Mouse (Mus musculus): ENCODE measurements around the gene Spata9.
"Not testable (repeated sequence)": the region's sequence is repeated elsewhere in the genome, so short reads cannot be mapped to it uniquely, and the experiment has no call there.

Gene Spata9
- long read RNA-seq, experiment 1: 0 reads
- long read RNA-seq, experiment 2: 0 reads

DNA sequence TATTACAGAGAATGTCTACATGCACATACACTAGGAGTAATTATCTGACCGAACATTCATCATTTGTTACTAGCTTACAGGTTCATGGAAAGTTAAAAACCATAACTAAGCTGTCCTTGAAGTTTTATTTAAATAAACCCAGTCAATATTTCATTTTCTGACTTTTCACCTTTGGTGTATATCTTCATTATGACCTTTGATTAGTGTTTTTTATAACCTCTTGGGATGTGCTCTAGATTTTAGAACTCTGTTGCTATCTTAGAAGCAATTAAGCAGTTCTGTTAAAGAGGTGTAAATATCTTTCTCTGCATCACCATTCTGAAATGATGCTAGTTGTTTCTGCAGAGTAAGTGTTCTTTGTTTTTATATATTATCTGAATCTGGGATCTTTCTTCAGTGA lies at the start of gene Spata9:
Spata9 (plus strand) TSS at position 301 of the 400 bp plus-strand sequence.
- intact Hi-C loops (cut with DNase I): no loop called here

DNA sequence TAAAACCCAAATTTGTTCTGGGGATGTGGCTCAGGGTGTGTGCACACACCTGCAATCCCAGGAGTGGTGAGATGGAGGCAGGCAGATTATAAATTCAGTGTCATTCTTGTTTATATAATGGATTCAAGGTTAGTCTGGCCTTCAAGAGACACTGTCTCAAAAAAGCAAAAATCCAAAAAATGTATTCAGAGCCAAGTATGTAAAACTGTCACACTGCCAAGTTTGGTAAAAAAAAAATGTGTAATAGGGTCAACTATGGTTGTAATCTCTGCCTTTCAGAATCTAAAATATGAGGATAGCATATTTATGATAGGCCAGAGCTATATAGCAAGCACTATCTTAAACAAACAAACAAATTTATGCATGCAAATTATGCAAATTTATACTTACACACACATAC lies 39.0 kb upstream of the Spata9 start:
- intact Hi-C loops (cut with DNase I): no loop called here

GRCm38 (mm10) chr13:75929071-75929470 lies 37.9 kb upstream of the Spata9 start:
- intact Hi-C loops (cut with DNase I): not testable (repeated sequence)

DNA sequence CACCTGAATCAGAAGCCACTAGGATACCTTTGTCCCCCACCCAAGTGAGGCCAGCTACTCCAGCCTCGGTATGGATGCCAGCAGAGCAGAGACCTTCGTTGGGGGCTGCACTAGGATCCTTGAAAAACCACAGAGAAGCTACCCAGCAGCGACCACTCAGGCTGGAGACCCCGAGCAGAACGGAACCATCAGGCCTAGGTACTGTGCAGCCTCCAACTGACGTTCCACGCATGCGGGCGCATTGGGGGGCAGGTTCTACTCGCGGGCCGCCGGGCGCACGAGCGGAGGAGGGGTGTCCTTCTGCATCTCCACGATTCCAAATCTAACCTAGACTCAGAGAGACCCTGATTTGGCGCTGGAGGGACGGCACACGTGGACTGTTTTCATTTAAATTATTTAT lies 36.9 kb upstream of the Spata9 start:
- intact Hi-C loops (cut with DNase I): no loop called here

GRCm38 (mm10) chr13:75930660-75931059 lies 36.3 kb upstream of the Spata9 start:
- intact Hi-C loops (cut with DNase I): no loop called here

DNA sequence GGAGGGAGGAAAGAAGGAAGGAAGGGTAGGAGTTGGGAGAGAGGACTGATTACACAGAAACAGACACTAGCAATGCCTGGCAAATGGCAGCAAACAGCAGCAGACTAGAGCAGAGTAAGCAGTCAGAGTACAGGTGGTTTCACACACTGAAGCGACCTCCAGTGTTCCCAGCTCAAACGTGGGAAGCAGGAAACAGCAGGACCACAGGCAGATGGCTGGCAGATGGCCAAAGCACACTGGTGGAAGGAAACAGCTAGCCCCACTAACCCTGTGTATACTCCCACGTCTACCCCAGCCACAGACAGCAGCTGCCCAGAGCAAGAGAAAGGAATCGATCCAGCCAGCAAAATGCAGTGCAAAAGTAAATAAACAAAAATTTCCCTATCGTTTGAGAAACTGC lies 35.9 kb upstream of the Spata9 start:
- intact Hi-C loops (cut with DNase I): no loop called here

- intact Hi-C loops (cut with DNase I): no loop called here
Observed at GRCm38 (mm10) chr13:75933287-75933686, 33.7 kb upstream of the Spata9 start.

DNA sequence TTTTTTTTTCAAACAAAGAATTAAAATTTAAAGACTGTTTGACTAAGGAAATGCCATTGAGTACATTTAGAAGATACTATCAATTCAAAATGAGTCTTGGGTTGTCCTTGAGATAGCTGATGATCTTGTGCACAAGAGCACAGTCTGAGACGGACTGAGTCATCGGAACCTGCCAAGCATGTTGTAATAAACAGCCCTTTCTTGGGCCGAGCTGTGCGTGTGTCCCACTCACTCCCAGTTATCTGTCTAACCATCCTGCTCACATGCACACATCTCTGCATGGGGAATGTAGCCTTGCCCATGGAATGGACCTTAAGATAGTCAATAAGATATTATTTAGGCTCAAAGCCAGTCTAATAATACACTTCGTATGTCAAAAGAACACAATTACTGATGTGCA lies 28.1 kb upstream of the Spata9 start:
- intact Hi-C loops (cut with DNase I): no loop called here

DNA sequence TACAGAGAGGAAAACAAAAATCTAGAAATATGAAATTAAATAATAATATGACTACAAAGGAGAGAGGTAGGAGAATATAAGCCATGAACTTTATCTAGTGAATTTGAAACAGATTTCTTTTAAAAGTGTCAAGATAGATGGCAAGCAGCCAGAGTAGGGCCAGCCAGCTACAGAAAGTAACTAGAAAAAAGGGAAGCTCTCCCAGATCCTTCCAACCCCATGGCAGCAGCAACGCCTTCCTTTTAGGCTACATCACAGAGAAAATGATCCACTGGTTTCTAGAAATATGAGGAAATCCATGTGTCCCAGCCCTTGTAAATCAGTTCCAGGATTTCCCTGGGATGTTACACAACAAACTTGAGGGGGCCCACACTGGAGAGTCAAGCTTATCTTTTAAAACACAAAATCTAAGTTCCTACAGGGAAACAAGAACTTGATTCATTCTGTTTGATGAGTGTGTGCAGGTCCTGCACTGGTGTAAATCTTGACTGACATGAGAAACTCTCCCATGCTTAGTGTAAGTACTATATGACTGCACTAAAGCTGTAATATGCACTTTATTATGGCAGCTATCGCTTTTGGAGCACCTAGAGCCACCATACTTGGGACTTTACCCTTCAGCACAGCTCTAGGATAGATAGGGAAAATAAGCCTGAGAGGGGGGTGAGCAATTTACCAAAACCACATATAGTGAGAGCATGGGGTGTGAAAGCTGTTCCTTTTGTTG lies 26.0 kb upstream of the Spata9 start:
- intact Hi-C loops (cut with DNase I): no loop called here

DNA sequence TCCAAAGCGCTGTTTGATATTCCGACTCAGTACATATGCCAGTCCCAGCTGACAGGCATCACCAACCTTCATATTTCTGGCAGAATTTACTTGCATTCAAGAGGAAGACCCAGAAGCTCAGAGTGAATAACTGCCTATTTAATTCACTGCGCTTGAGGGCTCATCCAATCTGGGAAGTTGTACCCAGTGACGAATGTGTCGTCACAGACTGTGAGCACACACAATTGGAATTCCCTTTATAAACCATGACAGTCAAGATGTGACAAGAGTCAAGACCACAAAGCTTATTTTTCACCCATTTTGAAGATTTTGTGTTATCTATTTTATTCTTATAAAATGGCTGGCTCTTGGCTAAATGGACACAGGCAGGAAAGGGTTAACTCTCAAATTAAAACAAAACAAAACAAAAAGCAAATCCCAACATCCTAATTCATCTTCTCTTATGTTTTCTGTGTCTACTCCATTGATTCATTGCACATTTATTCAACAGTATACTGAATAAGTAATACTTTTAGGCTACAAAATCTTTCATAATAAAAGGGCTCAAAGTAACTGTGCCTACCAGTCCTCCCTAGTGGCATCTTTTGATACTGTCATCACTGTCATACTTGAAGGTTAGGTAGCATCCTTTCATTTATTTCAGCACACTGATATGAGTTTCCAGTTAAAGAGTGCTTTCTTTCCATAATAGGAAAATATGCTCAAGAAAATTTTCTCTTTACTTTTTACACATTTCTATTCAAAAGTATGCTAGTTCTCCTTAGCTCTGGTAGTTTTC lies 25.2 kb upstream of the Spata9 start:
- intact Hi-C loops (cut with DNase I): no loop called here

GRCm38 (mm10) chr13:75942731-75943130 lies 24.2 kb upstream of the Spata9 start:
- intact Hi-C loops (cut with DNase I): no loop called here

DNA sequence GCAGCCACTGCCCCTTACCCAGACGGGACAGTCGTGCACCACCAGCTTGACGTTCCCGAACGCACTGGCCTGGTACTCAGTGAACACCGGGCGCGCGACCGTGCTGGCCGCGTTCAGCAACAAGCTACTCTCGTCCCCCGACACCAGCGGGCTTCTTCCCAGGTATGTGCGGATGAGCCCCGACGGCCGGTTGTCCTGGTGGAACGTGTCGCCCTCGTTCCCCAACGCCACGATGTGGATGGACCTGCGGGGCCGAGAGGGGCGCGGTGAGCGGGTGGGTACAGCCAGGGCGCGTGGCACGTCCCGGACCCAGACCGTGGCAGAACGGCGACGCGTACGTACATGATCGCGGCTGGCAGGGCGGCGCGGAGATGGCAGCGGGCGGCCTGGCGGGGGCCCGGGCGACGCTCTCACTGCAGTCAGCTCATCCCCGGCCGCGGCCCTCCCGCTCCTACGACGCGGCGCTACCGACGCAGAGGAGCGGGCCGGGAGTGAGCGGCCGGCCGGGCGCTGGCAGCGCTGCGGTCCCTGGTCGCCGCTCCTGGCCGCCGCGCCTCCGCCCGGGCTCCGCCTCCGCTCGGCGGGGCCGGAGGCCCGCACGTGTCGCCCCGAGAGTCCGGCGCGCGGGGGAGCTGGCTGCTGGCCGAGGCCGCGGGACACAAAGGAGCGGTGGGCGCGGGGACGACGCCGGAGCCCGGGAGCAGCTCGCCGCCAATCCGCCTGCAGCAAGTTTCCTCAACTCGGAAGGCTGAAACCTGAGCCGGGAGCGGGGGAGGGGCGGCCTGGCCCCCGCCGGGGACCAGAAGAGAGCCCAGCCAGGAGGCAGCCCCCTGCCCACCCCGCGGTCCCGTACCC lies 23.5 kb upstream of the Spata9 start, which contains the start of gene Rhobtb3:
Rhobtb3 (minus strand) TSS at position 737 of the 855 bp plus-strand sequence.
- intact Hi-C loops (cut with DNase I): no loop called here

- intact Hi-C loops (cut with DNase I): no loop called here
Observed at GRCm38 (mm10) chr13:75944044-75944820, 22.7 kb upstream of the Spata9 start.

DNA sequence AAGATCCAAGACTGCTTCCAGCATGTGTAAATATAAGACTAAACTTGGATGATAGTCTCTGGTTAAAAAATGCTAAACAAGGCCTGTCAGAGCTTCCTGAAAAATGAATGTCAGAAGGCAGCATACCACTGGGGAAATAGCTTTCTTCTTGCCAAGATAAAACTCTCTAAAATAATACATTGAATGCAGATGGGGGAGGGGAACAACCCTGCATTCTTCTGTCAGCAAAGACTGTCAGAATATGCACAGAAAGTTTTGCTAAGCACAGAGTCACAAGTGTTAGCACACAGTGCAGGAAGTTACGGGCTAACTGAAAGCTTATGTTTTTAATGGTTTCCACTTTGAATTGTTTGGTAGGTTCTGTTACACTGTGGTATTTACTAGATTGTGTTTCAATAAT lies 16.7 kb upstream of the Spata9 start:
- intact Hi-C loops (cut with DNase I): no loop called here

GRCm38 (mm10) chr13:75955357-75955992 lies 11.5 kb upstream of the Spata9 start:
- intact Hi-C loops (cut with DNase I): no loop called here

DNA sequence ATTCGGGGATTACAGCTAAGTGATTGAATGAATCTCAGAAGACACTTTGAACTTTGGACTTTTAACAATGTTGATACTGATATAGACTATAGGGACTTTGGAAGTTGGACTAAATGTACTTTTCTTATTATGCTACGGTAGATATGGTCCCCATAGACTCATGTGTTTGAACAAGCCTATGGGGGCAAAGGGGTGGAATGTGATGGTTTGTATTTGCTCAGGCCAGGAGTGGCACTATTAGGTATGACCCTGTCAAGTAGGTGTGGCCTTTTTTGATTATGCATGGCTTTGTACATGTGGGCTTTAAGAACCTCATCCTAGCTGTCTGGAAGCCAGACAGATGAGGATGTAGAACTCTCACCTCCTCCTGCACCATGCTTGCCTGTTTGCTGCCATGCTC lies 7.5 kb downstream of the Spata9 start:
- intact Hi-C loops (cut with DNase I): no loop called here

- intact Hi-C loops (cut with DNase I): no loop called here
Observed at GRCm38 (mm10) chr13:75975629-75976028, 8.7 kb downstream of the Spata9 start.

- intact Hi-C loops (cut with DNase I): no loop called here
Observed at GRCm38 (mm10) chr13:75976218-75976617, 9.3 kb downstream of the Spata9 start.

GRCm38 (mm10) chr13:75976649-75977048 lies 9.7 kb downstream of the Spata9 start:
- intact Hi-C loops (cut with DNase I): no loop called here

GRCm38 (mm10) chr13:75981901-75982300 lies 15.0 kb downstream of the Spata9 start:
- intact Hi-C loops (cut with DNase I): no loop called here
